Mouse (Mus musculus): ENCODE data around the gene Apobec2.

GRCm38 (mm10) chr17:48372987-48373386 lies 59.7 kb downstream of the Apobec2 start:
- TF ChIP-seq CTCF (IDR thresholded peaks at IDR 0.05; ENCODE audit: low read depth) (no peak), EP300 (optimal IDR thresholded peaks at IDR 0.05) (no peak)

Data from stomach, postnatal 0 days (tissue).